Mouse (Mus musculus) spleen, adult 2 months (tissue): ENCODE measurements at regions not wholly inside any gene's neighbourhood (a gene's known extent, or its start where the extent isn't known, plus 50 kb on each side); places are given as distances from the start of the nearest gene placed in this dataset.

ENCODE experiments used
- CTCF ChIP-seq: fragments of 200-500 bp; IDR thresholded peaks from 2 replicates; pipeline ENCODE4 v1.5.1; 2011; ENCODE audit warnings: mild to moderate bottlenecking, inconsistent platforms; ENCODE audit not compliant: insufficient read depth, insufficient read length, insufficient replicate concordance; ENCODE audit errors: extremely low read depth
- POLR2A ChIP-seq: fragments of 200-500 bp; IDR thresholded peaks from 2 replicates; pipeline ENCODE4 v1.6.1; 2011; ENCODE audit warnings: low read depth, low read length, inconsistent platforms

DNA sequence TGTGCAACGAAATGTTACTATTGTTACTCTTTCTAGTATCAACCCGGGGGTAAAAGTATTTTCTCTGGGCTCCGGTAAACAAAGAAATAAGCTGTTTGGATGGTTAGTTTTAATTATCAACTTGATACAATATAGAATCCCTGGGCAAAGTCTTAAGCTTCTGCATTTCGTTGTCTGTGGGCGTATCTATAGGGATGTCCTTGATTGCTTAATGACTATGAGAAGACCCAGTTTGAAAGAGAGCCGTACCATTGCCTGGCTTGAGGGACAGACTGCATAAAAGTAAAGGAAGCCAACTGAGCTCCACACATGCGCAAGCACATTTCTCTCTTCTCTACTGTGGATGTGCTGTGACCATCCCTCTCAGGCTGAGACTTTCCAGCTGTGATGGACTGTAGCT, 80.1 kb upstream of the Nrbf2 start:
- TF ChIP-seq CTCF (no peak), POLR2A (no peak)
